Mouse (Mus musculus): ENCODE measurements around the gene Zfp93.

DNA sequence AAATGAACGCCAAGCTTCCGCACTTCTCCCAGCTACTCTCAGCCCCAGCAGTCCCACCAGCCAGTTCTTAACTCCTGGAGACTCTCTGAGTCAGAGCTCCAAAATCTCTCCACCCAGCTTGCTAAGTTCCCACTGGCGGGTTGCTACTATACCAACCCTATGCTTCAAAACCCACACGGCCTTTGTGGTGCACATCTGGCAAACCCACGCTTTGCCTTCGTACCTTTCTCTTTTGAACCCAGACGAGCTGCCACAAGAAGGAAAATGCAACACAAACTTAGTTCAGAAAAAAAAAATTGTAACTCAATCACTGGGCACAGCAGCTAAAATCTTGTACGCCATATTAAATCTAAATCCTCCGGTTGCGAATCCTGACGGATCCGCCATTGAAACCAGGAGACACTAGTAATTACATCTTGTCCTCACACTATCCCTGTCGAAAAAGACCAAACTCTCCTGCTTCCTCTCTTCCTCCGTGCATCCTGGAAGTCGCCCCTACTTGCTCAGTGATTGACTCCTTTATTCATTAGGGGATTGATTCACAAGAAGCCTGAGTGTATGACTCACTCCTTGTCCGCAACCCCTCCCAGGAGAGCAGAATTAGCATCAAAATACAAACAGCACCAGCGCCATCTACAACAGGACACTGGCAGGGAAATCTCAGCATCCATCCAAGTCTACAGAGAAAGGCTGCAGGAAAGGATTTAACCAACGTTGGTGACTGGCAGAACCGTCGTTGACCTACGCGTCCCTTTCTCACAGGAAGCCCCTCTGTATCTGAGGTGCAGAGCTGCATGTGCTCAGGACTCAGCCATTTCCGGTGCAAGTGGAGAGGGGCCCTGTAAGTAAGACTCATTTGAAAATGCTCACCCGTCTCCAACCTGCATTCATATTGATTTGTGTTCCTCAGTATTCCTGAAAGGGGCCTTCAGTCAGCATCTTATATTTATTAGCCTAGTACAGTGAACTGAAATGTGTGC, 1.8 kb upstream of the Zfp93 start:
- TF ChIP-seq CTCF (IDR thresholded peaks at IDR 0.05; ENCODE audit: low read depth, low read length), result no peak
- no peak for TF ChIP-seq POLR2A (IDR thresholded peaks at IDR 0.05; ENCODE audit: extremely low read depth, insufficient read depth, low read length)
